Mouse (Mus musculus): ENCODE measurements around the gene Prr32. TPM values are rescaled to one million over a fixed set of nuclear protein-coding genes. Genes with fewer than 3 reads are reported as not detected.

The Prr32 gene
- total RNA-seq (2014; rRNA removed): not detected in 2 replicates
- polyA plus RNA-seq (2012; rRNA removed): not detected in 2 replicates

DNA sequence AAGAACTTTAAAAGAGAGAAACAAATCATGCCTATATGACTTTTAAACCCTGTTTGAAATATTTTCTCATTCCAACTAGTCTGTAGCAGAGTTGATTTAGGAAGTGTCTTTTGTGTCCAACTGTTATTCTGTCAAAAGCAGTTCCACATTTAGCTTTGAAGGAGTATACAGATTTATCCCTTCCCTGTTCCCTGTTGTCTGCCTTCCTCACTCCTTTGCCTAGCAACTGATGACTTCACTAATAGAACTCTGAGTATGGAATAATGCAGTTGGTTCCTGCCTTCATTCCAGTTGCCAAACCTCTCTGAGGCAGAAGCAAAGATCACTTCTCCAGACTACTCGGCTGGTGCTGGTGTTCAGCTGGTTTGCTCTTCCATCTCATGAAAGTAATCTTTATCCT, at the start of gene Prr32:
Prr32 (plus strand) TSS at position 301 of the 400 bp plus-strand sequence.
- H3K79me2 ChIP-seq (ENCODE audit: control insufficient read depth, insufficient read depth, low read length): no peaks in the 10 kb centered on the region
- H3K36me3 ChIP-seq (ENCODE audit: control insufficient read depth, insufficient read depth, low read length): no peaks in the 10 kb centered on the region
- no peaks in the 10 kb centered on the region for H3K4me1 ChIP-seq (ENCODE audit: control insufficient read depth, insufficient read depth, low read length)
- no peak for DNase-seq (ENCODE audit: extremely low read depth, low read depth, low spot score)
- no peak within 1 kb of the TSS for H3K9ac ChIP-seq (ENCODE audit: low read depth, low read length)
- TF ChIP-seq CTCF (IDR thresholded peaks at IDR 0.05; ENCODE audit: low read depth, low read length): no peak
- no peak for TF ChIP-seq POLR2A (IDR thresholded peaks at IDR 0.05; ENCODE audit: extremely low read depth, insufficient read depth, low read length)
- H3K27ac ChIP-seq (replicated peaks; ENCODE audit: insufficient read depth, low read depth, low read length): no peak within 1 kb of the TSS
- H3K27me3 ChIP-seq (ENCODE audit: control insufficient read depth, insufficient read depth, low read length): no peaks in the 10 kb centered on the region
- no peak within 1 kb of the TSS for H3K4me3 ChIP-seq (ENCODE audit: insufficient read depth, low read depth, low read length)
- 62% methylated on average over 1 of the region's 1 CpGs for WGBS

Data from liver, adult 2 months (tissue).